Mouse (Mus musculus) megakaryocyte, adult 5-6 weeks (primary cell): ENCODE results near the gene AC129217.1. TPM values are rescaled to one million over a fixed set of nuclear protein-coding genes. Genes with fewer than 3 reads are reported as not detected.
"Not testable (repeated sequence)": the region's sequence is repeated elsewhere in the genome, so short reads cannot be mapped to it uniquely, and the experiment has no call there.

ENCODE experiments used
- ATAC-seq: 2 replicates; pipeline ENCODE4 v1.8.0; 2016; ENCODE audit warnings: mild to moderate bottlenecking, inconsistent platforms; ENCODE audit not compliant: poor library complexity, severe bottlenecking
- total RNA-seq, 2 experiments: library from RNA; stranded (forward) in 1 of 2; stranded (reverse) in 1 of 2; fragments of 153-499, 151-499 nt in 1 of 2; fragments of 221-1000, 200-1000 nt in 1 of 2; gene quantifications; 2 replicates each; pipeline versions ENCODE4 v1.2.3 to v1.2.4; 2015 to 2017

The AC129217.1 gene
- total RNA-seq, 2 experiments from 2014 or later: 1.8 TPM; not detected in 1

GRCm38 (mm10) chr19:8822696-8823095 lies 6.9 kb upstream of the AC129217.1 start:
- no peak for ATAC-seq

- ATAC-seq: no peak
Measured at GRCm38 (mm10) chr19:8830664-8831063, 1.1 kb downstream of the AC129217.1 start.

- no peak for ATAC-seq
Measured at GRCm38 (mm10) chr19:8831262-8831661, 1.7 kb downstream of the AC129217.1 start.

- ATAC-seq: no peak
Measured at GRCm38 (mm10) chr19:8832971-8833370, 3.4 kb downstream of the AC129217.1 start.

- not testable (repeated sequence) for ATAC-seq
Measured at GRCm38 (mm10) chr19:8836327-8836726, 6.8 kb downstream of the AC129217.1 start.

- ATAC-seq: peak; percentile 79
Measured at GRCm38 (mm10) chr19:8837251-8837791, 7.7 kb downstream of the AC129217.1 start, which contains the start of gene Bscl2. Gene Bscl2, plus strand, starts transcription at chr19:8837467.

- ATAC-seq: no peak
Measured at GRCm38 (mm10) chr19:8838041-8838730, 8.6 kb downstream of the AC129217.1 start.

- no peak for ATAC-seq
Measured at GRCm38 (mm10) chr19:8839103-8839907, 9.7 kb downstream of the AC129217.1 start, which contains the start of gene Gng3. Gene Gng3, minus strand, starts transcription at chr19:8839194.

GRCm38 (mm10) chr19:8839908-8840791 lies 10.6 kb downstream of the AC129217.1 start:
- peak; percentile 78 for ATAC-seq

GRCm38 (mm10) chr19:8841012-8841411 lies 11.4 kb downstream of the AC129217.1 start:
- no peak for ATAC-seq

- no peak for ATAC-seq
Measured at GRCm38 (mm10) chr19:8842961-8843360, 13.4 kb downstream of the AC129217.1 start.

GRCm38 (mm10) chr19:8844371-8845129 lies 15.0 kb downstream of the AC129217.1 start:
- ATAC-seq: peak; percentile 64

- ATAC-seq: no peak
Measured at GRCm38 (mm10) chr19:8848356-8848755, 18.8 kb downstream of the AC129217.1 start.

- no peak for ATAC-seq
Measured at GRCm38 (mm10) chr19:8850402-8850901, 20.9 kb downstream of the AC129217.1 start, which contains the start of gene Lrrn4cl. Gene Lrrn4cl, plus strand, starts transcription at chr19:8850768.

- ATAC-seq: no peak
Measured at GRCm38 (mm10) chr19:8851639-8852038, 22.1 kb downstream of the AC129217.1 start.

- no peak for ATAC-seq
Measured at GRCm38 (mm10) chr19:8852236-8852928, 22.8 kb downstream of the AC129217.1 start.

- no peak for ATAC-seq
Measured at GRCm38 (mm10) chr19:8853117-8853516, 23.5 kb downstream of the AC129217.1 start.

GRCm38 (mm10) chr19:8857689-8858088 lies 28.1 kb downstream of the AC129217.1 start:
- ATAC-seq: peak; percentile 52; the same call in 1 of the 2 replicates

- no peak for ATAC-seq
Measured at GRCm38 (mm10) chr19:8859018-8859417, 29.4 kb downstream of the AC129217.1 start.
